Mouse (Mus musculus): ENCODE measurements around the gene Gm49393.

The Gm49393 gene

DNA sequence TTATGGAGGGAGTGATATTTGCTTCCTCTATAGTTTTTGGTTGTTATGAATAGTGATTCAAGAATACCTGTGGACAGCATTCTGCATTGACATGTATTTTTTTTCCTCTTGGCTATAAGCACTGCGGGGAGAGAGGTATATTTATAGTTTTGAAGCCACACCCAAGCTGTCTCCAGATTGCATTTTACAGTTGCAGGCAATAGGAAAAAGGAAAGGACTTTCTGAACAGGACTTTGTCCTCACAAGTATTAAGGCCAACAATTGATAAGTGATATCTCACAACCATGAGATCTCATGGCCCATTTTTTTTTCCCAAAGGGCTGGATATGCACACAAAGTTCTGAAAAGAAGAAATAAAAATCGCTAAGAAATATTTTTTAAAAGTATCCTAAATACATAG is 125.7 kb downstream of the Gm49393 start:
- no peak for DNase-seq (ENCODE audit: low spot score in 2 of 2)
